Mouse (Mus musculus): ENCODE data around the gene Ccdc183. TPM values are rescaled to one million over a fixed set of nuclear protein-coding genes. Genes with fewer than 3 reads are reported as not detected.

Gene Ccdc183
- 0.23 and 0.29 TPM in 2 replicates for polyA plus RNA-seq (2014; fragmentation: Nextera tagmentation; extraction: Ambion mirVana)

DNA sequence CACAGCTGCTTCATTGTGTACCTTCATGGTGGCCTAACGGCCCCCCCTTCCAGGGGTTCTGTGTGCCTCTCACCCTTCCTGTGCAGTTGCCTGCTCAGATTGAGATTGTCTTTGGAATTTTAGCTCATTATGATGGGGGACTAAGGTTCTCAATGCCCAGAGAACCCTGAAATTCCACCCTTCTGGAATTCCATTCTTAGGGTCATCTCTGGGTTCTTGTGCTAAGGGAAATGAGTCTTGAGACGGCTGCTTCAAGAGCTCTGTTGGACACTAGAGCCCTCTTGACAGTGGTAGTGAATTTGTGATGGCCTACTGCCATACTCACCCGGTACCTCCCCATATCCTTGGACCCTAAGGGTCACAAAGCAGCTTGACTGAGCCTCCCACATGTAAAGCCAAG is at the start of gene Ccdc183:
Gene Ccdc183, minus strand, starts transcription at position 101 of the 400 bp plus-strand sequence.
- no peak for ATAC-seq (ENCODE audit: low FRiP score, low TSS enrichment)
- no peaks in the 10 kb centered on the region for H3K9me3 ChIP-seq (ENCODE audit: control insufficient read depth, low read length)
- H3K27me3 ChIP-seq (ENCODE audit: control insufficient read depth, insufficient read depth, low read length), result peaks cover 28% of the 10 kb centered on the region
- H3K9ac ChIP-seq (ENCODE audit: low read depth, low read length), result no peak within 1 kb of the TSS
- no peak within 1 kb of the TSS for H3K27ac ChIP-seq (ENCODE audit: low read depth, low read length)
- H3K4me1 ChIP-seq (ENCODE audit: control insufficient read depth, insufficient read depth, low read length), result peaks cover 12% of the 10 kb centered on the region
- WGBS, result 87% methylated on average over 3 of the region's 3 CpGs
- 0 out of 2 replicates have a peak within 1 kb of the TSS, but pooled peaks have one; percentile 41 for H3K4me2 ChIP-seq (replicated peaks; ENCODE audit: low read depth, low read length)
- H3K36me3 ChIP-seq (ENCODE audit: control insufficient read depth, insufficient read depth, low read length), result no peaks in the 10 kb centered on the region
- no peak within 1 kb of the TSS for H3K4me3 ChIP-seq (ENCODE audit: low read length)

DNA sequence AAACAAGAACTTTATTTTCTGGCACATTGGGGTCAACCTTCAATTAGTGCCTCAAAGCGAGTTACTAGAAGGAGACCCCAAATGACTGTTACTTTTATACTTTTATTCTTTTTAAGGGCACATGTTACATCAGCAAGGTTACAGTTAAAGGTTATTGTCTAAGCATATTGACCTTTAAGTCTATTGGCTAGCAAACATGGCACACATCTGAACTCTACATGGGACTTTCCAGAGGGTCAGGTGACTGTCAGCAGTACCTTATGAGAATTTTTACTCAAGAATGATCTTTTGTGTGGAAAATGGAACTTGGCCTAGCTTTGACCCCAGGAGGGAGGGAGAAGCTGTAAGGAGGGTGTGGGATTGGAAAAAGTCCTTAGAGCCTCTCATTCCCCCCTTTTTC is 49.0 kb upstream of the Ccdc183 start:
- WGBS, result 66% methylated on average over 1 of the region's 1 CpGs
- no peak overlapping the region for H3K9ac ChIP-seq (ENCODE audit: low read depth, low read length)
- no peaks in the 10 kb centered on the region for H3K36me3 ChIP-seq (ENCODE audit: control insufficient read depth, insufficient read depth, low read length)
- H3K4me1 ChIP-seq (ENCODE audit: control insufficient read depth, insufficient read depth, low read length), result no peaks in the 10 kb centered on the region
- H3K4me2 ChIP-seq (replicated peaks; ENCODE audit: low read depth, low read length), result no peak overlapping the region
- no peak for ATAC-seq (ENCODE audit: low FRiP score, low TSS enrichment)
- H3K27me3 ChIP-seq (ENCODE audit: control insufficient read depth, insufficient read depth, low read length), result no peaks in the 10 kb centered on the region
- no peaks in the 10 kb centered on the region for H3K9me3 ChIP-seq (ENCODE audit: control insufficient read depth, low read length)
- no peak overlapping the region for H3K4me3 ChIP-seq (ENCODE audit: low read length)
- H3K27ac ChIP-seq (ENCODE audit: low read depth, low read length), result no peak overlapping the region

DNA sequence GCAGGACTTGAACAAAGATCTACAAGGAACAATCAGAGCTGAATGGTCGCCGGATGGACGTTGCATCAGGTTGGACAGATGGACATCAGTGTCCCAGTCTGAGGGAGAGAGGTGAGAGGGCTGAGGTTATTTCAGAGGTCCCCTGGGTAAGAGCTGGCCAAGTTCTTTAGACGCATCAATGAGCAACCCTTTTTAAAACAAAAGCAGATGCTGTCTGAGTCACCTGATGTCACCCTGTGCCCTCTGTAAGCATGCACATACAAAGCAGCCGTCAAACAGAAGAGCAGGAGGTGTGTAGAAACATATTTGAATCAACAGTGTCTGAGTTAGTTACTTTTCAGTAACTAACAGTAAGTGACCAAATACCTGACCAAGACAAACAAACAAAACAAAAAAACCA is 46.6 kb upstream of the Ccdc183 start:
- no peak for ATAC-seq (ENCODE audit: low FRiP score, low TSS enrichment)
- Histone ChIP-seq H3K27ac (ENCODE audit: low read depth, low read length) (no peak overlapping the region), H3K36me3 (ENCODE audit: control insufficient read depth, insufficient read depth, low read length) (no peaks in the 10 kb centered on the region), H3K27me3 (ENCODE audit: control insufficient read depth, insufficient read depth, low read length) (no peaks in the 10 kb centered on the region), H3K9ac (ENCODE audit: low read depth, low read length) (no peak overlapping the region), H3K9me3 (ENCODE audit: control insufficient read depth, low read length) (no peaks in the 10 kb centered on the region), H3K4me1 (ENCODE audit: control insufficient read depth, insufficient read depth, low read length) (no peaks in the 10 kb centered on the region), H3K4me2 (replicated peaks; ENCODE audit: low read depth, low read length) (no peak overlapping the region), H3K4me3 (ENCODE audit: low read length) (no peak overlapping the region)
- WGBS, result 81% methylated on average over 5 of the region's 5 CpGs

DNA sequence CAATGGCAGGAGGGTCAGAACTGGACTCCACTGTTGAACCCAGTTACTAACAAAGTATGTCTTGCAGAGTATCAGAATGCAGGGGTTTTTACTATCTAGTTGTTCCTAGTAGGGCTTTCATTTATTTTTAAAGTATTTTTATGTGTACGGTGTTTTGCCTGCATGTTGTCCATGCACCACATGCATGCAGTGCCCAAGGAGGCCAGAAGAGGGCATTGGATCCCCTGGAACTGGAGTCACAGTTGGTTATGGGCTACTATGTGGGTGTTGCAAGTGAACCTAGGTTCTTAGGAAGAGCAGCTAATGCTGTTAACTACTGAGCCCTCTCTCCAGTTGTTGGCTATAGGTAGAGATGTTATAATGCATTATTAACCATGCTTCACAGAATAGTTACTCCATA is 46.0 kb upstream of the Ccdc183 start:
- H3K9ac ChIP-seq (ENCODE audit: low read depth, low read length), result no peak overlapping the region
- 64% methylated on average over 1 of the region's 1 CpGs for WGBS
- H3K27me3 ChIP-seq (ENCODE audit: control insufficient read depth, insufficient read depth, low read length), result no peaks in the 10 kb centered on the region
- no peak overlapping the region for H3K4me3 ChIP-seq (ENCODE audit: low read length)
- no peak for ATAC-seq (ENCODE audit: low FRiP score, low TSS enrichment)
- H3K4me2 ChIP-seq (replicated peaks; ENCODE audit: low read depth, low read length), result no peak overlapping the region
- H3K36me3 ChIP-seq (ENCODE audit: control insufficient read depth, insufficient read depth, low read length), result no peaks in the 10 kb centered on the region
- H3K27ac ChIP-seq (ENCODE audit: low read depth, low read length), result no peak overlapping the region
- no peaks in the 10 kb centered on the region for H3K4me1 ChIP-seq (ENCODE audit: control insufficient read depth, insufficient read depth, low read length)
- no peaks in the 10 kb centered on the region for H3K9me3 ChIP-seq (ENCODE audit: control insufficient read depth, low read length)

DNA sequence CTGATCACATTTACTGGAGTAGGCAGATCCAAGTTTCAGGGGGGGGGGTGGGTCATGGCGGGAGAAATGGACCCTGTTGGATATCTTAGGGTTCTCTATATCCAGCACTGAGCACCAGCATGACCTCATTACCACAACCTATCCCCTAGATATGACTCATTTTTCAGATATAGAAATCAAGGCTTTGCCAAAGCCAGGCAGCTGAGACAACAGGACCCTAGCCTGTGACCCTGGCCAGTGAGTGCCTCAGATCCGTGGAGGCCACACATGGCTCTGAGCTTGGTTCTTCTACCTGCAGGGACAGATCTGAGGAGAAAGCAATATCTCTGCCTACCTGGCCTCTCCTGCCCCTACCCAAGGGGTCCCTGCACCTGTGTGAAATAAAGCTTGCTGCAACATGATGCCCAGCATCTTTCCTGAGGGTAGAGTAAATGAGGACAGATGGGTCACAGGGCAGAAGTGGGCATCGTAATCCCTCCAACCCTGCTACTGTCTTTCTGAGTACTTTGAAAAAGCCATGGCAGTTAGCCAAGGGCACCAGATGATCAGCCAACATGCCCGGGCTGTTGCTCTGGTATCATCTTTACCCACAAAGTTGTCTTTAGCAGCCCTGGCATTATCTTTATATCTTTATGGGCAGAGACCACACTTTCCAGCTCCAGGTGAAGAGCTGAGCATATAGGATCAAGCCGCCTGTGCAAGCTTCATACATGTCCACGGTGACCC is 43.9 kb upstream of the Ccdc183 start:
- Histone ChIP-seq H3K4me2 (replicated peaks; ENCODE audit: low read depth, low read length) (no peak overlapping the region), H3K27ac (ENCODE audit: low read depth, low read length) (no peak overlapping the region), H3K36me3 (ENCODE audit: control insufficient read depth, insufficient read depth, low read length) (no peaks in the 10 kb centered on the region), H3K4me3 (ENCODE audit: low read length) (no peak overlapping the region), H3K9ac (ENCODE audit: low read depth, low read length) (no peak overlapping the region), H3K9me3 (ENCODE audit: control insufficient read depth, low read length) (no peaks in the 10 kb centered on the region), H3K4me1 (ENCODE audit: control insufficient read depth, insufficient read depth, low read length) (no peaks in the 10 kb centered on the region), H3K27me3 (ENCODE audit: control insufficient read depth, insufficient read depth, low read length) (no peaks in the 10 kb centered on the region)
- no peak for ATAC-seq (ENCODE audit: low FRiP score, low TSS enrichment)
- 83% methylated on average over 6 of the region's 6 CpGs for WGBS

DNA sequence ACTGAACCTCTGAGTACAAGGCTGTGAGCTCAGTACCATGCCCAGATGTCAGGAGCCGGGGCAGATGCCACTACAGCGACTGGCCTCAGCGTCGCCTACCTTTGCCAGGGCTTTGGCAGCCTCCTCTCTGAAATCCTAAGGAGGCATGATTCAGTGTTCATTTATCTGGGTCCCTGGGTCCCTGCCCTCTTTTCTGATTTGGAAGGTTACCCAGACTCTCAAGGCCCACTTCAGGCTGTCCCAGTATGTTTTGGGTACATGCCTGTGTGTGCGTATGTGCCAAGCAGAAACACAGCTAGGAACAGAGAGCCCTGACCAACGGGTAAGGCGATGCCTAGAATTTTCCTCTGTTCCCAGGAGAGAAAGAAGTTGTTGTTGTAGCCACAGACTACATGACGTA is 42.8 kb upstream of the Ccdc183 start:
- no peaks in the 10 kb centered on the region for H3K4me1 ChIP-seq (ENCODE audit: control insufficient read depth, insufficient read depth, low read length)
- no peak overlapping the region for H3K27ac ChIP-seq (ENCODE audit: low read depth, low read length)
- no peak overlapping the region for H3K4me2 ChIP-seq (replicated peaks; ENCODE audit: low read depth, low read length)
- 76% methylated on average over 8 of the region's 8 CpGs for whole genome bisulfite sequencing
- no peak for ATAC-seq (ENCODE audit: low FRiP score, low TSS enrichment)
- H3K27me3 ChIP-seq (ENCODE audit: control insufficient read depth, insufficient read depth, low read length), result no peaks in the 10 kb centered on the region
- H3K9me3 ChIP-seq (ENCODE audit: control insufficient read depth, low read length), result no peaks in the 10 kb centered on the region
- no peak overlapping the region for H3K4me3 ChIP-seq (ENCODE audit: low read length)
- H3K9ac ChIP-seq (ENCODE audit: low read depth, low read length), result no peak overlapping the region
- H3K36me3 ChIP-seq (ENCODE audit: control insufficient read depth, insufficient read depth, low read length), result no peaks in the 10 kb centered on the region

DNA sequence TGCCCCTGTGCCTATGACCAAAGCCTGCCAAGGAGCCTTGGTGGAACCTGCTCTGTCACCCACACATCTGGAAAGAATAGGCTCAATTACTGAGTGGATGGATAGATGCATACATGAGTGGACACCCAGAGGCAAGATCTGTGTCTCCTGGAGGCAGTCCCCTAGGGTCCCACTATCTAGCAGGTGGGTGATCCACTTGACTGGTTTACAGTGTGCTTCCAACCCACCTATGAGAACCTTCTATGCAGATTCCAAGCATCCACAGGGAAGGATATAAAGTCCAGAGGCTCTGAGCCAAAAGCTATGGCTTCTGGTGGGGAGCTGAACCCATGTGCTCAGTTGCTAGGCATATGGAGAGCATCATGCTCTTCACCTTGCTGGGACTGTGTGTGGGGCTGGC is 40.2 kb upstream of the Ccdc183 start, which contains the start of gene Lcn5:
Gene Lcn5, plus strand, starts transcription at position 301 of the 400 bp plus-strand sequence.
- no peak within 1 kb of the TSS for H3K27ac ChIP-seq (ENCODE audit: low read depth, low read length)

DNA sequence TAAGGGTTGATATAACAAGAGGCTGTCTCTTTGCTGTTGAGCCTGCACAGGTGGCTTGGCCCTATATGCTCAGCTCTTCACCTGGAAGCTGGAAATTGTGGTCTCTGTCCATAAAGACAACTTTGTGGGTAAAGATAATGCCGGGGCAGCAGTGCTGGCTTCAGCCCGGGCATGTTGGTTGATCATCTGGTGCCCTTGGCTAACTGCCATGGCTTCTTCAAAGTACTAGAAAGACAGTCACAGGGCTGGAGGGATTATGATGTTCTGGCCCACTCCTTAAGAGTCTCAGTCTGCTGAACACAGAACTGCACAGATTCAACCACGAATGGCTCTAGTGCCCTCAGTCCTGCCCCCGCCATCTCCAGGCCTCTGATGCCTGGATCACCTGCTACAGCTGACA is 39.8 kb upstream of the Ccdc183 start:
- H3K27ac ChIP-seq (ENCODE audit: low read depth, low read length), result no peak overlapping the region
- H3K4me2 ChIP-seq (replicated peaks; ENCODE audit: low read depth, low read length), result no peak overlapping the region
- no peaks in the 10 kb centered on the region for H3K36me3 ChIP-seq (ENCODE audit: control insufficient read depth, insufficient read depth, low read length)
- H3K9me3 ChIP-seq (ENCODE audit: control insufficient read depth, low read length), result no peaks in the 10 kb centered on the region
- no peaks in the 10 kb centered on the region for H3K4me1 ChIP-seq (ENCODE audit: control insufficient read depth, insufficient read depth, low read length)
- no peak for ATAC-seq (ENCODE audit: low FRiP score, low TSS enrichment)
- no peaks in the 10 kb centered on the region for H3K27me3 ChIP-seq (ENCODE audit: control insufficient read depth, insufficient read depth, low read length)
- H3K9ac ChIP-seq (ENCODE audit: low read depth, low read length), result no peak overlapping the region
- no peak overlapping the region for H3K4me3 ChIP-seq (ENCODE audit: low read length)
- WGBS, result 78% methylated on average over 4 of the region's 4 CpGs

More for the DNA sequence above, 40.2 kb upstream of the Ccdc183 start, which contains the start of gene Lcn5:
- Histone ChIP-seq H3K4me3 (ENCODE audit: low read length) (no peak within 1 kb of the TSS), H3K9me3 (ENCODE audit: control insufficient read depth, low read length) (no peaks in the 10 kb centered on the region), H3K36me3 (ENCODE audit: control insufficient read depth, insufficient read depth, low read length) (no peaks in the 10 kb centered on the region), H3K27me3 (ENCODE audit: control insufficient read depth, insufficient read depth, low read length) (no peaks in the 10 kb centered on the region), H3K4me2 (replicated peaks; ENCODE audit: low read depth, low read length) (no peak within 1 kb of the TSS), H3K4me1 (ENCODE audit: control insufficient read depth, insufficient read depth, low read length) (no peaks in the 10 kb centered on the region), H3K9ac (ENCODE audit: low read depth, low read length) (no peak within 1 kb of the TSS)
- no peak for ATAC-seq (ENCODE audit: low FRiP score, low TSS enrichment)

DNA sequence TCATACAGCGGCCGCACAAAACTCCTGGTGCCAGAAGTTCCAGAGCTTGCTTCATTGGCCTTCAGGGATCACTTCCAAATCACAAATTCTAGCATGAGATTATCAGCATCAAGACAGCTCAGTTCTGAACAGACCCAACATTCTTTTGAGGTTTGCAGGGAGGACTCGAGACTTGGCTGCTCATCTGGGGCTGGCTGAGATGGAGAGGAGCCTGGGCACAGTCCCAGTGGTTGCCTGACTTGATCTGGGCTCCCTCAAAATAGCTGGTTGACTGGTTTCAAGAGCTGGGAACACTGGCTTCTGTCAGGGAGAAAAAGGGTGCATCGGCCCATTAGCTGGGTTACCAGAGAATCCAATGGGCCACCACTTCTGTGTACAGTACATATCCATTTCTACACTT is 39.2 kb upstream of the Ccdc183 start:
- 88% methylated on average over 4 of the region's 4 CpGs for WGBS
- no peaks in the 10 kb centered on the region for H3K36me3 ChIP-seq (ENCODE audit: control insufficient read depth, insufficient read depth, low read length)
- no peak overlapping the region for H3K4me3 ChIP-seq (ENCODE audit: low read length)
- no peak overlapping the region for H3K4me2 ChIP-seq (replicated peaks; ENCODE audit: low read depth, low read length)
- H3K9ac ChIP-seq (ENCODE audit: low read depth, low read length), result no peak overlapping the region
- no peaks in the 10 kb centered on the region for H3K27me3 ChIP-seq (ENCODE audit: control insufficient read depth, insufficient read depth, low read length)
- H3K4me1 ChIP-seq (ENCODE audit: control insufficient read depth, insufficient read depth, low read length), result no peaks in the 10 kb centered on the region
- no peak overlapping the region for H3K27ac ChIP-seq (ENCODE audit: low read depth, low read length)
- H3K9me3 ChIP-seq (ENCODE audit: control insufficient read depth, low read length), result no peaks in the 10 kb centered on the region
- no peak for ATAC-seq (ENCODE audit: low FRiP score, low TSS enrichment)
